Mouse (Mus musculus) MEL (cell line): ENCODE measurements around the gene Pheta2.

ENCODE experiments used
- BHLHE40 ChIP-seq: IDR thresholded peaks from 2 replicates; pipeline ENCODE4 v1.6.1; 2012; ENCODE audit warnings: low read depth, mild to moderate bottlenecking, inconsistent platforms, low read length, improper control_type of control experiment, borderline replicate concordance
- CHD1 ChIP-seq: IDR thresholded peaks from 2 replicates; pipeline ENCODE4 v1.6.1; 2012; ENCODE audit warnings: low read depth, mild to moderate bottlenecking, inconsistent platforms, low read length, improper control_type of control experiment
- CHD2 ChIP-seq: IDR thresholded peaks from 2 replicates; pipeline ENCODE4 v1.6.1; 2011; ENCODE audit warnings: low read length, improper control_type of control experiment
- CTCF ChIP-seq, 3 experiments: IDR thresholded peaks in 2 of 3; conservative IDR thresholded peaks in 1 of 3; 2 replicates each; pipeline ENCODE4 v1.5.1; 2011 to 2012; ENCODE audit warnings: low read length in 3 of 3, low read depth in 2 of 3, mild to moderate bottlenecking in 2 of 3, improper control_type of control experiment in 1 of 3, inconsistent platforms in 1 of 3, mixed read lengths in 1 of 3, moderate library complexity in 1 of 3; ENCODE audit not compliant: control insufficient read depth in 1 of 3, insufficient read depth in 1 of 3, poor library complexity in 1 of 3, severe bottlenecking in 1 of 3
- E2F4 ChIP-seq: IDR thresholded peaks from 2 replicates; pipeline ENCODE4 v1.6.1; 2011; ENCODE audit warnings: low read depth, low read length, improper control_type of control experiment, borderline replicate concordance
- EP300 ChIP-seq, 2 experiments: IDR thresholded peaks; 2 replicates each; pipeline ENCODE4 v1.6.1; 2011; ENCODE audit warnings: improper control_type of control experiment in 2 of 2, low read length in 2 of 2, low read depth in 1 of 2, mild to moderate bottlenecking in 1 of 2
- GATA1 ChIP-seq: IDR thresholded peaks from 2 replicates; pipeline ENCODE4 v1.6.1; 2011; ENCODE audit warnings: low read depth, low read length, improper control_type of control experiment
- HCFC1 ChIP-seq: IDR thresholded peaks from 2 replicates; pipeline ENCODE4 v1.6.1; 2012; ENCODE audit warnings: low read depth, mild to moderate bottlenecking, inconsistent platforms, low read length, improper control_type of control experiment, moderate library complexity
- MAX ChIP-seq: IDR thresholded peaks from 2 replicates; pipeline ENCODE4 v1.6.1; 2011; ENCODE audit warnings: low read length, improper control_type of control experiment
- MXI1 ChIP-seq: IDR thresholded peaks from 2 replicates; pipeline ENCODE4 v1.6.1; 2011; ENCODE audit warnings: mild to moderate bottlenecking, low read depth, low read length, improper control_type of control experiment
- POLR2A ChIP-seq, 2 experiments: IDR thresholded peaks; 2 replicates each; pipeline ENCODE4 v1.6.1; 2011 to 2012; ENCODE audit warnings: low read length in 2 of 2, mild to moderate bottlenecking in 2 of 2, control low read depth in 1 of 2, improper control_type of control experiment in 1 of 2, low read depth in 1 of 2, moderate library complexity in 1 of 2; ENCODE audit not compliant: control insufficient read depth in 1 of 2, insufficient read depth in 1 of 2, poor library complexity in 1 of 2
- POLR2AphosphoS2 ChIP-seq: IDR thresholded peaks from 2 replicates; pipeline ENCODE4 v1.6.1; 2011; ENCODE audit warnings: low read length, improper control_type of control experiment
- SIN3A ChIP-seq: IDR thresholded peaks from 2 replicates; pipeline ENCODE4 v1.6.1; 2012; ENCODE audit warnings: low read length, improper control_type of control experiment, inconsistent platforms
- USF2 ChIP-seq, 2 experiments: IDR thresholded peaks; 2 replicates each; pipeline ENCODE4 v1.6.1; 2011 to 2012; ENCODE audit warnings: improper control_type of control experiment in 2 of 2, low read length in 2 of 2, borderline replicate concordance in 1 of 2, inconsistent platforms in 1 of 2, low read depth in 1 of 2, mild to moderate bottlenecking in 1 of 2; ENCODE audit not compliant: insufficient read depth in 1 of 2

DNA sequence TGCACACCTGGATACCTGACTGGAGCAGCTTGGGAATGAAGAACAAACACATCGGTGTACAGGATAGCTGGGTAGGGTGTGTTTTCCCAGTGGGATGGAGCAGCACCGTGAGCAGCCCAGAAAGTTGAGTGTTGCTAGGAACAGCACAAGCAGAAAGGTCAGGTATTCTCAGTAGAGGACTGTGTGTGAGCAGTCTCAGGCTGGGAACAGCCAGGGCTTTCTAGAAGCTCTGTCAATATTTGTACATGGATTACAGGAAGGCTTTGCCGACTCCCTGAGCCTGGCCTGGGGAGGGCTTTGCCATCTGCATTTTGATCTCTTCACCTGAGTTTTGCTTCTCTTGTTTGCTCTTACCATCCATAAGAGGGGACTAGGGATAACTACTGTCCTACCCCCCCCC is 31.6 kb upstream of the Pheta2 start:
- TF ChIP-seq CTCF (IDR thresholded peaks at IDR 0.05 in 2 of 3, conservative IDR thresholded peaks at IDR 0.05 in 1 of 3; ENCODE audit: control insufficient read depth in 1 of 3, insufficient read depth in 1 of 3, low read depth in 2 of 3, low read length in 3 of 3, poor library complexity in 1 of 3, severe bottlenecking in 1 of 3) (no peak), SIN3A (no peak), HCFC1 (no peak), USF2 (IDR thresholded peaks at IDR 0.05; ENCODE audit: borderline replicate concordance in 1 of 2, insufficient read depth in 1 of 2, low read depth in 1 of 2, low read length in 2 of 2) (no peak), POLR2AphosphoS2 (no peak), E2F4 (no peak), CHD1 (no peak), POLR2A (IDR thresholded peaks at IDR 0.05; ENCODE audit: control insufficient read depth in 1 of 2, insufficient read depth in 1 of 2, low read depth in 1 of 2, low read length in 2 of 2, poor library complexity in 1 of 2) (no peak), GATA1 (no peak), EP300 (IDR thresholded peaks at IDR 0.05; ENCODE audit: low read depth in 1 of 2, low read length in 2 of 2) (no peak), BHLHE40 (no peak), MAX (no peak), MXI1 (no peak), CHD2 (no peak)
